Mouse (Mus musculus): ENCODE data around the gene Bean1.
"Not testable (repeated sequence)": the region's sequence is repeated elsewhere in the genome, so short reads cannot be mapped to it uniquely, and the experiment has no call there.

- TF ChIP-seq POLR2A (IDR thresholded peaks at IDR 0.05; ENCODE audit: control insufficient read depth in 1 of 2, insufficient read depth in 1 of 2, low read depth in 1 of 2, low read length in 2 of 2, poor library complexity in 1 of 2); CTCF (IDR thresholded peaks at IDR 0.05 in 2 of 3, conservative IDR thresholded peaks at IDR 0.05 in 1 of 3; ENCODE audit: control insufficient read depth in 1 of 3, insufficient read depth in 1 of 3, low read depth in 2 of 3, low read length in 3 of 3, poor library complexity in 1 of 3, severe bottlenecking in 1 of 3): not testable (repeated sequence)
Observed at GRCm38 (mm10) chr8:104261802-104262201, 91.6 kb downstream of the Bean1 start.
